Mouse (Mus musculus): ENCODE measurements at regions not wholly inside any gene's neighbourhood (a gene's known extent, or its start where the extent isn't known, plus 50 kb on each side); places are given as distances from the start of the nearest gene placed in this dataset.
"Not testable (repeated sequence)": the region's sequence is repeated elsewhere in the genome, so short reads cannot be mapped to it uniquely, and the experiment has no call there.

- DNase-seq (ENCODE audit: low read depth, low spot score): no peak
Measured at GRCm38 (mm10) chr5:50343681-50344080, 284.9 kb upstream of the Adgra3 start.

GRCm38 (mm10) chr5:50309491-50309890 lies 250.7 kb upstream of the Adgra3 start:
- no peak for DNase-seq (ENCODE audit: low read depth, low spot score)

- DNase-seq (ENCODE audit: low read depth, low spot score): no peak
Measured at GRCm38 (mm10) chr5:50303859-50304480, 245.2 kb upstream of the Adgra3 start.

- peak; percentile 27 for DNase-seq (ENCODE audit: low read depth, low spot score)
Measured at GRCm38 (mm10) chr5:50293794-50294193, 235.0 kb upstream of the Adgra3 start.

GRCm38 (mm10) chr5:50290879-50291410 lies 232.1 kb upstream of the Adgra3 start:
- DNase-seq (ENCODE audit: low read depth, low spot score): no peak

- no peak for DNase-seq (ENCODE audit: low read depth, low spot score)
Measured at GRCm38 (mm10) chr5:50260417-50260816, 201.6 kb upstream of the Adgra3 start.

GRCm38 (mm10) chr5:50258017-50258416 lies 199.2 kb upstream of the Adgra3 start:
- DNase-seq (ENCODE audit: low read depth, low spot score): no peak

GRCm38 (mm10) chr5:50234111-50234510 lies 175.3 kb upstream of the Adgra3 start:
- DNase-seq (ENCODE audit: low read depth, low spot score): no peak

GRCm38 (mm10) chr5:50216956-50217355 lies 158.2 kb upstream of the Adgra3 start:
- no peak for DNase-seq (ENCODE audit: low read depth, low spot score)

GRCm38 (mm10) chr5:50215960-50216359 lies 157.2 kb upstream of the Adgra3 start:
- DNase-seq (ENCODE audit: low read depth, low spot score): peak; percentile 30

GRCm38 (mm10) chr5:50202307-50203010 lies 143.7 kb upstream of the Adgra3 start:
- no peak for DNase-seq (ENCODE audit: low read depth, low spot score)

GRCm38 (mm10) chr5:50196423-50196822 lies 137.6 kb upstream of the Adgra3 start:
- no peak for DNase-seq (ENCODE audit: low read depth, low spot score)

GRCm38 (mm10) chr5:50195993-50196392 lies 137.2 kb upstream of the Adgra3 start:
- no peak for DNase-seq (ENCODE audit: low read depth, low spot score)

- no peak for DNase-seq (ENCODE audit: low read depth, low spot score)
Measured at GRCm38 (mm10) chr5:50189394-50189793, 130.6 kb upstream of the Adgra3 start.

- DNase-seq (ENCODE audit: low read depth, low spot score): no peak
Measured at GRCm38 (mm10) chr5:50182721-50183120, 123.9 kb upstream of the Adgra3 start.

GRCm38 (mm10) chr5:50156557-50156956 lies 97.8 kb upstream of the Adgra3 start:
- DNase-seq (ENCODE audit: low read depth, low spot score): no peak

GRCm38 (mm10) chr5:50155170-50155860 lies 96.5 kb upstream of the Adgra3 start:
- DNase-seq (ENCODE audit: low read depth, low spot score): not testable (repeated sequence)

- DNase-seq (ENCODE audit: low read depth, low spot score): no peak
Measured at GRCm38 (mm10) chr5:50146926-50147325, 88.1 kb upstream of the Adgra3 start.

- DNase-seq (ENCODE audit: low read depth, low spot score): no peak
Measured at GRCm38 (mm10) chr5:50145458-50146083, 86.8 kb upstream of the Adgra3 start.

- DNase-seq (ENCODE audit: low read depth, low spot score): peak; percentile 9
Measured at GRCm38 (mm10) chr5:50130202-50130601, 71.4 kb upstream of the Adgra3 start.

GRCm38 (mm10) chr5:50128972-50129371 lies 70.2 kb upstream of the Adgra3 start:
- no peak for DNase-seq (ENCODE audit: low read depth, low spot score)

GRCm38 (mm10) chr5:50126594-50126993 lies 67.8 kb upstream of the Adgra3 start:
- no peak for DNase-seq (ENCODE audit: low read depth, low spot score)

Data from ES-CJ7 (cell line).